Mouse (Mus musculus) ES-E14 (cell line): ENCODE results near the gene Clpb. TPM values are rescaled to one million over a fixed set of nuclear protein-coding genes. Genes with fewer than 3 reads are reported as not detected.

ENCODE experiments used
- DNase-seq: peaks from one replicate; pipeline ENCODE4 v3.0.0-alpha.2; 2013; ENCODE audit warnings: low read depth, low spot score
- H3K27ac ChIP-seq: 2 replicates; pipeline ENCODE4 v1.5.1; 2012; ENCODE audit warnings: low read depth, mild to moderate bottlenecking, low read length, moderate library complexity, mixed read lengths; ENCODE audit not compliant: poor library complexity, insufficient read depth, severe bottlenecking
- H3K36me3 ChIP-seq: 2 replicates; pipeline ENCODE4 v1.6.1; 2012; ENCODE audit warnings: mild to moderate bottlenecking, low read length, moderate library complexity, mixed read lengths; ENCODE audit not compliant: control insufficient read depth, poor library complexity, insufficient read depth, severe bottlenecking
- H3K4me1 ChIP-seq, 2 experiments: fragments of 150-350 bp in 1 of 2; sonication (generic) in 1 of 2; 2 replicates each; pipeline ENCODE4 v1.6.1; 2012; ENCODE audit warnings: low read length in 2 of 2, mild to moderate bottlenecking in 1 of 2, mixed read lengths in 1 of 2; ENCODE audit not compliant: control insufficient read depth in 2 of 2, insufficient read depth in 2 of 2, poor library complexity in 1 of 2
- H3K4me3 ChIP-seq, 2 experiments: fragments of 150-350 bp in 1 of 2; sonication (generic) in 1 of 2; 2 replicates each; pipeline ENCODE4 v1.5.1; 2012; ENCODE audit warnings: low read length in 2 of 2, low read depth in 1 of 2, mild to moderate bottlenecking in 1 of 2, mixed read lengths in 1 of 2; ENCODE audit not compliant: insufficient read depth in 1 of 2, poor library complexity in 1 of 2, severe bottlenecking in 1 of 2
- H3K9ac ChIP-seq: 2 replicates; pipeline ENCODE4 v1.6.1; 2012; ENCODE audit warnings: low read depth, mild to moderate bottlenecking, low read length, mixed read lengths; ENCODE audit not compliant: poor library complexity, insufficient read depth, severe bottlenecking
- H3K9me3 ChIP-seq: fragments of 150-350 bp; sonication (generic); 2 replicates; pipeline ENCODE4 v1.6.1; 2012; ENCODE audit warnings: low read depth, mild to moderate bottlenecking, low read length; ENCODE audit not compliant: control insufficient read depth, insufficient read depth
- CHD2 ChIP-seq: IDR thresholded peaks from 2 replicates; pipeline ENCODE4 v1.6.1; 2014; ENCODE audit warnings: mild to moderate bottlenecking, low read depth, low read length, inconsistent platforms
- HCFC1 ChIP-seq: IDR thresholded peaks from 2 replicates; pipeline ENCODE4 v1.6.1; 2012; ENCODE audit warnings: low read length, inconsistent platforms, borderline replicate concordance; ENCODE audit not compliant: insufficient read depth
- MAFK ChIP-seq: IDR thresholded peaks from 2 replicates; pipeline ENCODE4 v1.6.1; 2014; ENCODE audit warnings: mild to moderate bottlenecking, low read depth, low read length, inconsistent platforms; ENCODE audit not compliant: insufficient read depth
- ZC3H11A ChIP-seq: IDR thresholded peaks from 2 replicates; pipeline ENCODE4 v1.6.1; 2012; ENCODE audit warnings: low read depth, mild to moderate bottlenecking, inconsistent platforms, low read length, borderline replicate concordance
- ZNF384 ChIP-seq: IDR thresholded peaks from 2 replicates; pipeline ENCODE4 v1.6.1; 2012; ENCODE audit warnings: low read depth, low read length, inconsistent platforms
- in situ Hi-C, 2 experiments: fragments of 600-800 bp; cut with MboI; formaldehyde crosslinking; loops; one replicate each; pipeline ENCODE4 v1.15.1; 2025; ENCODE audit warnings: low sequenced_read_pairs in 2 of 2, inconsistent platforms in 1 of 2; ENCODE audit not compliant: unreplicated experiment in 2 of 2
- total RNA-seq: library from RNA; depleted of rRNA; stranded (reverse); fragments of 300-350 nt; gene quantifications from 2 replicates; pipeline ENCODE4 v1.2.3, GENCODE M21; 2012

The Clpb gene
- total RNA-seq, 1 experiment = 197 TPM

- TF ChIP-seq ZC3H11A (no peak), CHD2 (no peak), HCFC1 (no peak), MAFK (no peak), ZNF384 (no peak)
- peaks cover 13% of the 10 kb centered on the region for H3K36me3 ChIP-seq
- in situ Hi-C loops = no loop called here
- no peaks in the 10 kb centered on the region for H3K9me3 ChIP-seq
- no peak overlapping the region for H3K4me3 ChIP-seq
- no peak overlapping the region for H3K27ac ChIP-seq
- H3K4me1 ChIP-seq = no peaks in the 10 kb centered on the region
- DNase-seq = no peak
- no peak overlapping the region for H3K9ac ChIP-seq
These were observed 90.1 kb downstream of the Clpb start for GRCm38 (mm10) chr7:101753492-101753891.

GRCm38 (mm10) chr7:101754416-101754815 lies 91.0 kb downstream of the Clpb start:
- Histone ChIP-seq H3K9ac (no peak overlapping the region), H3K4me3 (no peak overlapping the region), H3K27ac (no peak overlapping the region), H3K4me1 (no peaks in the 10 kb centered on the region), H3K36me3 (peaks cover 13% of the 10 kb centered on the region), H3K9me3 (no peaks in the 10 kb centered on the region)
- in situ Hi-C loops = no loop called here
- TF ChIP-seq CHD2 (no peak), MAFK (no peak), HCFC1 (no peak), ZNF384 (no peak), ZC3H11A (no peak)
- no peak for DNase-seq

- Histone ChIP-seq H3K27ac (no peak overlapping the region), H3K4me1 (no peaks in the 10 kb centered on the region), H3K9me3 (no peaks in the 10 kb centered on the region), H3K9ac (no peak overlapping the region), H3K4me3 (no peak overlapping the region), H3K36me3 (peaks cover 13% of the 10 kb centered on the region)
- DNase-seq = no peak
- TF ChIP-seq HCFC1 (no peak), CHD2 (no peak), ZNF384 (no peak), ZC3H11A (no peak), MAFK (no peak)
- in situ Hi-C loops = no loop called here
These were observed 91.9 kb downstream of the Clpb start for GRCm38 (mm10) chr7:101755301-101755700.

GRCm38 (mm10) chr7:101761899-101762780 lies 98.7 kb downstream of the Clpb start:
- Histone ChIP-seq H3K36me3 (peaks cover 7% of the 10 kb centered on the region; the same call in 1 of the 2 replicates), H3K9me3 (no peaks in the 10 kb centered on the region), H3K4me1 (no peaks in the 10 kb centered on the region), H3K9ac (no peak overlapping the region), H3K27ac (no peak overlapping the region), H3K4me3 (no peak overlapping the region)
- DNase-seq = no peak
- no peak for TF ChIP-seq CHD2
- no peak for TF ChIP-seq MAFK
- no peak for TF ChIP-seq ZC3H11A
- TF ChIP-seq HCFC1 = no peak
- TF ChIP-seq ZNF384 = no peak
- in situ Hi-C loops = no loop called here
